Mouse (Mus musculus) neural tube, embryonic 15.5 days (tissue): ENCODE results near the gene Akap13. TPM values are rescaled to one million over a fixed set of nuclear protein-coding genes. Genes with fewer than 3 reads are reported as not detected.
A peak's percentile ranks its signal among the peaks of the same experiment; 100 is the strongest.
"Not testable (repeated sequence)": the region's sequence is repeated elsewhere in the genome, so short reads cannot be mapped to it uniquely, and the experiment has no call there.

ENCODE experiments used
- ATAC-seq: fragments of 200-750 bp; cut with Nextera tagmentation; 2 replicates; pipeline ENCODE4 v1.8.0; 2017; ENCODE audit warnings: mild to moderate bottlenecking, moderate TSS enrichment, moderate library complexity; ENCODE audit not compliant: low FRiP score
- H3K27ac ChIP-seq: fragments of 300-500 bp; sonication (generic); replicated peaks from 2 replicates; pipeline ENCODE4 v1.5.1; 2015; ENCODE audit warnings: mild to moderate bottlenecking, inconsistent platforms
- H3K27me3 ChIP-seq: fragments of 300-500 bp; sonication (generic); replicated peaks from 2 replicates; pipeline ENCODE4 v1.6.1; 2015; ENCODE audit warnings: inconsistent platforms
- H3K36me3 ChIP-seq: fragments of 300-500 bp; sonication (generic); 2 replicates; pipeline ENCODE4 v1.6.1; 2015; ENCODE audit warnings: inconsistent platforms
- H3K4me1 ChIP-seq: fragments of 300-500 bp; sonication (generic); 2 replicates; pipeline ENCODE4 v1.6.1; 2015; ENCODE audit warnings: inconsistent platforms
- H3K4me2 ChIP-seq: fragments of 300-500 bp; sonication (generic); 2 replicates; pipeline ENCODE4 v1.6.1; 2015; ENCODE audit warnings: inconsistent platforms, mild to moderate bottlenecking, moderate library complexity
- H3K4me3 ChIP-seq: fragments of 300-500 bp; sonication (generic); replicated peaks from 2 replicates; pipeline ENCODE4 v1.5.1; 2015; ENCODE audit warnings: mild to moderate bottlenecking, inconsistent platforms
- H3K9ac ChIP-seq: fragments of 300-500 bp; sonication (generic); replicated peaks from 2 replicates; pipeline ENCODE4 v1.6.1; 2015; ENCODE audit warnings: mild to moderate bottlenecking, inconsistent platforms
- H3K9me3 ChIP-seq: fragments of 300-500 bp; sonication (generic); replicated peaks from 2 replicates; pipeline ENCODE4 v1.6.1; 2016; ENCODE audit warnings: inconsistent platforms
- WGBS: fragments of 180-500 bp; shearing (Covaris S2); methylation state at CpG from one replicate; pipeline ENCODE4 v1.1.7; 2015; ENCODE audit warnings: mixed read lengths; 5-methylcytosine and 5-hydroxymethylcytosine counted together
- polyA plus RNA-seq: library from polyadenylated mRNA; unstranded; fragments of >200 nt; fragmentation: Nextera tagmentation; extraction: Ambion mirVana; gene quantifications from 2 replicates; pipeline ENCODE4 v1.2.1, GENCODE M21; 2015

The Akap13 gene
- polyA plus RNA-seq, 1 experiment from 2014 or later, result 14.3 TPM

DNA sequence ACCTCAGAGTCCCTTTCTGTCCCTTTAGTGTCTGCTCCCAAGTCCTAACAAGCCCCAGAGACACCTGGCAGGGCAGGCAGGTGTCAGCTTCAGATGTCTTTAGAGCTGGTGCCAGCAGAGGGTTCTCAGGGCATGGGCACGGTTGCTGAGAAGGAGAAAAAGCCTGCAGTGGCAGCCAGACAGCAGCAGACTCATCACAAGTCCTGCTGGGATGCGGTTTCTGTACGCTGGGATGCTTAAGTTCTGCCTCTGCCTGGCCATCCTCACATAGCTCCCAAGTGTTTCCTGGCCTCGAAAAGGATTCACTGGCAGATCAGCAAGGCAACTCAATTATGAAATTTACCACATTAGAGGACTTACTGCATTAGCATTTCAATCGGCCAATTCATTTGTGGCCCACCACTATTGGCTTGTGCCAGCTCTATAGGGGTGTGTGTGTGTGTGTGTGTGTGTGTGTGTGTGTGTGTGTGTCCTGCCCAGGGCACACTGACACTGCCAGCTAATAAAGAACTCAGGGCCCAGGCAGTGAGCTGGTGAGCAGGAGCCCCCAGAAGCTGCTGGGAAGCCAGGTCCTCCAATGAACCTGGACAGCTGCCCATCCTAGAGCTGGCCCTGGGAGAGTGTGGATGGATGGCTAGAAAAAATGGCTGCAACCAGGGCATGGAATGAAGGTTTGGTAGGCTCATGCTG is 311.9 kb downstream of the Akap13 start:
- not testable (repeated sequence) for H3K9ac ChIP-seq, H3K27me3 ChIP-seq, H3K4me3 ChIP-seq, H3K4me2 ChIP-seq, H3K27ac ChIP-seq, H3K36me3 ChIP-seq, H3K4me1 ChIP-seq, H3K9me3 ChIP-seq
- WGBS, result 75% methylated on average over 1 of the region's 5 CpGs
- peak; percentile 56 for ATAC-seq

- no peak overlapping the region for H3K4me2 ChIP-seq
- no peak overlapping the region for H3K9ac ChIP-seq
- H3K4me1 ChIP-seq, result no peaks in the 10 kb centered on the region
- no peak overlapping the region for H3K27ac ChIP-seq
- no peak for ATAC-seq
- no peaks in the 10 kb centered on the region for H3K36me3 ChIP-seq
- 82% methylated on average over 2 of the region's 2 CpGs for WGBS
- no peaks in the 10 kb centered on the region for H3K9me3 ChIP-seq
- H3K27me3 ChIP-seq, result no peaks in the 10 kb centered on the region
- H3K4me3 ChIP-seq, result no peak overlapping the region
Measured at GRCm38 (mm10) chr7:75768169-75768568, 312.8 kb downstream of the Akap13 start.

DNA sequence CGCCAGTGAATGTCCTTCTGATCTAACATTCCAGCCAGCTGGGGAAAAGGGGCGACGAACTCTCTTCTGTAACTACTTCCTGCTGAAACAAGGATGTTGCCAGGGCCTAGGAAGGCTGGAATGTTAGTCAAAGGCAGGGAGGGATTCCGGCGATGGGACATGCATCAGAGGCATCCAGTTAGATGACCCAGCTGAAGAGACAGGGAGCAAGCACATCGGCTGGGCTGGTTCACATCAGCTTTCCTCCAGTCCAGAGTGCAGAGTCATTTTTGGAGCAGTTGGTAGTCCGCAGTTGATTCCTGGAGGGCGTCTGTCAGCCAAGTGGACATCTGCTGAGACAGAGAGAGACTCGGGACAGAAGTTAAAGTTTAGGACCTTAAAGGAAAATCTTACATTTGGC is 314.6 kb downstream of the Akap13 start:
- Histone ChIP-seq H3K4me2 (no peak overlapping the region), H3K36me3 (no peaks in the 10 kb centered on the region), H3K4me1 (no peaks in the 10 kb centered on the region), H3K27me3 (no peaks in the 10 kb centered on the region), H3K9me3 (no peaks in the 10 kb centered on the region), H3K9ac (no peak overlapping the region), H3K4me3 (no peak overlapping the region), H3K27ac (no peak overlapping the region)
- whole genome bisulfite sequencing, result 90% methylated on average over 9 of the region's 9 CpGs
- ATAC-seq, result no peak

GRCm38 (mm10) chr7:75774095-75775078 is 319.1 kb downstream of the Akap13 start:
- not testable (repeated sequence) for H3K27ac ChIP-seq, H3K9me3 ChIP-seq, H3K9ac ChIP-seq, ATAC-seq, H3K4me2 ChIP-seq, H3K4me1 ChIP-seq, H3K36me3 ChIP-seq, H3K4me3 ChIP-seq, H3K27me3 ChIP-seq
- 93% methylated on average over 18 of the region's 18 CpGs for whole genome bisulfite sequencing

DNA sequence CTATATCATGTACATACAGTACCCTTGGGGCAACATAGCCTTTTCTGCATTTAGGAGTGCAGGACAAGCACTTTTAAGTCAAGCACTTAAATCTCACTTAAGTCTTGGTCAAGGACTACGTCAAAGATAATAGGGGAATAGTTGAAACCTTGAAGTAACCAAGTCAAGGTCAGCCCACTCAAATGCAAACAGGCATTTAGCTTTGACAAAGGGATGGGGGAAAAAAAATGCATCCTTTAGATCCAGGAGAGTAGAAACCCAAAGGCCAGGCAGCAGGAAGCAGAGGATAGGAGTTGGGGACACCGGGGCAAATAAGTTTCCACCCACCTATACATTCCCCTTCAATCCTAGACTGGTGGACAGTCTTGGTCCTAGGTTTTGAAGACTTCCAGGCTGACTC is 322.7 kb downstream of the Akap13 start:
- ATAC-seq, result no peak
- Histone ChIP-seq H3K27me3 (no peaks in the 10 kb centered on the region), H3K9me3 (no peaks in the 10 kb centered on the region), H3K4me1 (peaks cover 3% of the 10 kb centered on the region; the same call in 1 of the 2 replicates), H3K9ac (no peak overlapping the region), H3K4me3 (no peak overlapping the region), H3K27ac (no peak overlapping the region), H3K4me2 (no peak overlapping the region), H3K36me3 (no peaks in the 10 kb centered on the region)
- 95% methylated on average over 2 of the region's 2 CpGs for WGBS

GRCm38 (mm10) chr7:75780812-75781211 is 325.5 kb downstream of the Akap13 start:
- H3K27me3 ChIP-seq, result no peaks in the 10 kb centered on the region
- H3K27ac ChIP-seq, result no peak overlapping the region
- H3K4me1 ChIP-seq, result peaks cover 3% of the 10 kb centered on the region; the same call in 1 of the 2 replicates
- H3K4me2 ChIP-seq, result peak overlapping the region; percentile 81
- H3K36me3 ChIP-seq, result no peaks in the 10 kb centered on the region
- ATAC-seq, result no peak
- no peak overlapping the region for H3K9ac ChIP-seq
- H3K4me3 ChIP-seq, result no peak overlapping the region
- H3K9me3 ChIP-seq, result no peaks in the 10 kb centered on the region
- 28% methylated on average over 3 of the region's 5 CpGs for WGBS

- WGBS, result 3% methylated on average over 13 of the region's 13 CpGs
- Histone ChIP-seq H3K9me3 (no peaks in the 10 kb centered on the region), H3K4me2 (peak overlapping the region; percentile 81), H3K9ac (peak overlapping the region; percentile 44; the same call in 1 of the 2 replicates), H3K27me3 (no peaks in the 10 kb centered on the region), H3K4me3 (peak overlapping the region; percentile 52), H3K4me1 (peaks cover 3% of the 10 kb centered on the region; the same call in 1 of the 2 replicates), H3K36me3 (no peaks in the 10 kb centered on the region), H3K27ac (no peak overlapping the region)
- ATAC-seq, result peak; percentile 37; the same call in 1 of the 2 replicates
Measured at GRCm38 (mm10) chr7:75781298-75781947, 326.1 kb downstream of the Akap13 start.

DNA sequence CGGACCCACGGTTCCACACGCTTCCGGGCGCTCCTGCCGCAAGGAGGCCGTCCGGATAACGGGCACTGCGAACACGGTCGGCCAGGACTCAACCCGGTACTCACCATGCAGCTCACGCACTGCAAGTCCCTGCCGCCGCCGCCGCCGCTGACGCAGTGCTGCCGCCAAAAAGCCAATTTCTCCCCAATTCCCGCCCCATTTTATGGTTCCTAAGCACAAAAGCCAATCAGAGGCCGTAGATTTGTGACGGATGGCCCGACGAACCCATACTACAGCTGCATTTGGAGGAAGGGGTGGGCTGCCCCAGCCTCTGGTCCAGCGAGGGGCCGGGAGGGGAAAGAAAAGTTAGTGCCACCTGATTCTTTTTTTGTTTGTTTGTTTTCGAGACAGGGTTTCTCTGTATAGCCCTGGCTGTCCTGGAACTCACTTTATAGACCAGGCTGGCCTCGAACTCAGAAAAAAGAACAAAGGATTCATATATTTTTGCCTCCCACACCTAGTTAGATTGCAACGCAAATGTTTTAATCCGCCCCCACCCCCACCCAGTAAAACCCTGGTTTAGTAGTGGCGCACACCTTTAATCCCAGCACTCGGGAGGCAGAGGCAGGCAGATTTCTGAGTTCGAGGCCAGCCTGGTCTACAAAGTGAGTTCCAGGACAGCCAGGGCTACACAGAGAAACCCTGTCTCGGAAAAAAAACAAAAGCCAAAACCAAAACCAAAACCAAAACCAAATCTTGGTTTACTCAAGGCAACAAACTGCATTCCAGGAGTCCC is 326.8 kb downstream of the Akap13 start:
- Histone ChIP-seq H3K36me3 (no peaks in the 10 kb centered on the region), H3K4me3 (peak overlapping the region; percentile 52), H3K9ac (peak overlapping the region; percentile 44; the same call in 1 of the 2 replicates), H3K27me3 (no peaks in the 10 kb centered on the region), H3K4me1 (peaks cover 3% of the 10 kb centered on the region; the same call in 1 of the 2 replicates), H3K27ac (no peak overlapping the region), H3K4me2 (peak overlapping the region; percentile 81), H3K9me3 (no peaks in the 10 kb centered on the region)
- peak; percentile 92 for ATAC-seq
- WGBS, result 13% methylated on average over 36 of the region's 36 CpGs

GRCm38 (mm10) chr7:75782723-75783011 is 327.3 kb downstream of the Akap13 start:
- Histone ChIP-seq H3K27me3 (no peaks in the 10 kb centered on the region), H3K4me2 (no peak overlapping the region), H3K9me3 (no peaks in the 10 kb centered on the region), H3K27ac (no peak overlapping the region), H3K4me3 (no peak overlapping the region), H3K36me3 (no peaks in the 10 kb centered on the region), H3K4me1 (peaks cover 3% of the 10 kb centered on the region; the same call in 1 of the 2 replicates), H3K9ac (no peak overlapping the region)
- no peak for ATAC-seq
- 85% methylated on average over 3 of the region's 3 CpGs for whole genome bisulfite sequencing

DNA sequence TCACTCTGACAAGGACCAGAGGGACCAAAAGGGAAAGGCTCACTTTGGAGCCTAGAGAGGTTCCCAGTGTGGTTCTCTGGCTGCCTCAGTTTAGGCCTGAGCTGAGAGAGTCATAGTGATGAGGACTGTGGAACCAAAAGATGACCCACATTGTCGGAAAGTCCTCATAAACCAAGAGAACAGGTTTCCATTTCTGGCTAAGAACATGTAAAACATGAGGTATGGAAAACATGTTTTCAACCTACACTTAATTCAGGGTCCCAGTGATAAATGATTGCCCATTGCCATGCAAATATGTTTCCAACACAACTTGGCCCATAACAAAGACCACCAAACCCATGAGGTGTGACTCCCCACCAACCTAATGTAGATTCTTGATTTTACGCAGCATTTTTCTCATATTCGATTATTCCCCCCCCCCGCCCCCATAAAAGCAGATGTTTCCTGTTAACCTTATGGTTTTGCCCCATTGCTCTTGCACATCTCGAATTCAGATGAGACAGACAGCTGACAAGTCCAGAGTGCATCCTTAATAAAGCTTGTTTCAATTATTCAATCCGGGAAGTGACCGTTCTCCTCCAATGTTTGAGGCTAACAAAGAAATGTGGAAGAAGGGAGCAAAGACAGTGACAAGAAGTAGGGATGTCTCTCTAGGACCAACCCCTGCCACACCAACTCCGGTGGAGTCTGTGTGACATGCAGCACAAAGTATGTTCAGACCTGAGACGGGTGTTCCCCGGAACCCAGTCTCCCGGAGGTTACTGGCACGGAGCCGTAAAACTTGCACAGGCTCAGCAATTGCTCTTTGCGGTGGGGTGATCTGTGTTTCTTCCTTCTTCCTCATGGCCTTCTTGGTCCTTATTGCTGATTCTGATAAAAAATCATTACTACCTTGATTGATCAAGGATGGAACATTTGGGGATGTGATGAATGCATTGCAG is 330.3 kb downstream of the Akap13 start:
- no peaks in the 10 kb centered on the region for H3K9me3 ChIP-seq
- H3K36me3 ChIP-seq, result no peaks in the 10 kb centered on the region
- no peak overlapping the region for H3K4me2 ChIP-seq
- H3K27me3 ChIP-seq, result no peaks in the 10 kb centered on the region
- H3K9ac ChIP-seq, result no peak overlapping the region
- no peak for ATAC-seq
- WGBS, result 83% methylated on average over 14 of the region's 14 CpGs
- H3K4me3 ChIP-seq, result no peak overlapping the region
- H3K4me1 ChIP-seq, result peaks cover 3% of the 10 kb centered on the region; the same call in 1 of the 2 replicates
- H3K27ac ChIP-seq, result no peak overlapping the region
